Mouse (Mus musculus): Measurements from ENCODE around the gene Tnrc6b. TPM values are rescaled to one million over a fixed set of nuclear protein-coding genes. Genes with fewer than 3 reads are reported as not detected.
A peak's percentile ranks its signal among the peaks of the same experiment; 100 is the strongest.

Gene Tnrc6b
- polyA plus RNA-seq, 1 experiment from 2014 or later = 21.2 TPM

- no peaks in the 10 kb centered on the region for H3K9me3 ChIP-seq (replicated peaks; ENCODE audit: control insufficient read depth, low read length)
- no peak for ATAC-seq (replicated peaks; ENCODE audit: extremely low read depth, insufficient read depth, low FRiP score)
These were observed 69.1 kb downstream of the Tnrc6b start for GRCm38 (mm10) chr15:80780154-80780751.

GRCm38 (mm10) chr15:80781218-80781806 lies 70.2 kb downstream of the Tnrc6b start:
- WGBS = 84% methylated on average over 5 of the region's 5 CpGs
- Histone ChIP-seq H3K36me3 (ENCODE audit: control insufficient read depth, insufficient read depth) (no peaks in the 10 kb centered on the region), H3K9ac (ENCODE audit: low read length) (no peak overlapping the region), H3K4me3 (ENCODE audit: low read length) (no peak overlapping the region), H3K27ac (ENCODE audit: low read length) (no peak overlapping the region), H3K27me3 (ENCODE audit: control insufficient read depth, insufficient read depth, low read length) (no peaks in the 10 kb centered on the region), H3K4me1 (ENCODE audit: control insufficient read depth, insufficient read depth, low read length) (peaks cover 14% of the 10 kb centered on the region), H3K9me3 (replicated peaks; ENCODE audit: control insufficient read depth, low read length) (no peaks in the 10 kb centered on the region), H3K4me2 (ENCODE audit: low read depth, low read length) (no peak overlapping the region)
- no peak for ATAC-seq (replicated peaks; ENCODE audit: extremely low read depth, insufficient read depth, low FRiP score)

More at GRCm38 (mm10) chr15:80780154-80780751, 69.1 kb downstream of the Tnrc6b start:
- no peak overlapping the region for H3K27ac ChIP-seq (ENCODE audit: low read length)
- no peaks in the 10 kb centered on the region for H3K27me3 ChIP-seq (ENCODE audit: control insufficient read depth, insufficient read depth, low read length)
- no peaks in the 10 kb centered on the region for H3K36me3 ChIP-seq (ENCODE audit: control insufficient read depth, insufficient read depth)
- 72% methylated on average over 5 of the region's 5 CpGs for WGBS
- H3K9ac ChIP-seq (ENCODE audit: low read length) = no peak overlapping the region
- peaks cover 12% of the 10 kb centered on the region for H3K4me1 ChIP-seq (ENCODE audit: control insufficient read depth, insufficient read depth, low read length)
- H3K4me2 ChIP-seq (ENCODE audit: low read depth, low read length) = no peak overlapping the region
- H3K4me3 ChIP-seq (ENCODE audit: low read length) = no peak overlapping the region

- WGBS = 31% methylated on average over 7 of the region's 7 CpGs
- Histone ChIP-seq H3K4me2 (ENCODE audit: low read depth, low read length) (peak overlapping the region; percentile 24), H3K9ac (ENCODE audit: low read length) (0 out of 2 replicates have a peak overlapping the region, but pooled peaks have one; percentile 36), H3K9me3 (replicated peaks; ENCODE audit: control insufficient read depth, low read length) (no peaks in the 10 kb centered on the region), H3K27ac (ENCODE audit: low read length) (peak overlapping the region; percentile 64), H3K36me3 (ENCODE audit: control insufficient read depth, insufficient read depth) (no peaks in the 10 kb centered on the region), H3K4me1 (ENCODE audit: control insufficient read depth, insufficient read depth, low read length) (peaks cover 14% of the 10 kb centered on the region), H3K27me3 (ENCODE audit: control insufficient read depth, insufficient read depth, low read length) (no peaks in the 10 kb centered on the region), H3K4me3 (ENCODE audit: low read length) (peak overlapping the region; percentile 23)
- peak; percentile 41; the same call in 1 of the 2 replicates for ATAC-seq (replicated peaks; ENCODE audit: extremely low read depth, insufficient read depth, low FRiP score)
These were observed 73.4 kb downstream of the Tnrc6b start for GRCm38 (mm10) chr15:80784553-80784971.

- H3K36me3 ChIP-seq (ENCODE audit: control insufficient read depth, insufficient read depth) = no peaks in the 10 kb centered on the region
- peaks cover 14% of the 10 kb centered on the region for H3K4me1 ChIP-seq (ENCODE audit: control insufficient read depth, insufficient read depth, low read length)
- H3K9me3 ChIP-seq (replicated peaks; ENCODE audit: control insufficient read depth, low read length) = no peaks in the 10 kb centered on the region
- no peaks in the 10 kb centered on the region for H3K27me3 ChIP-seq (ENCODE audit: control insufficient read depth, insufficient read depth, low read length)
- no peak overlapping the region for H3K27ac ChIP-seq (ENCODE audit: low read length)
- no peak overlapping the region for H3K9ac ChIP-seq (ENCODE audit: low read length)
- H3K4me3 ChIP-seq (ENCODE audit: low read length) = no peak overlapping the region
- ATAC-seq (replicated peaks; ENCODE audit: extremely low read depth, insufficient read depth, low FRiP score) = no peak
- no peak overlapping the region for H3K4me2 ChIP-seq (ENCODE audit: low read depth, low read length)
- WGBS = 69% methylated on average over 1 of the region's 1 CpGs
These were observed 74.6 kb downstream of the Tnrc6b start for GRCm38 (mm10) chr15:80785699-80786098.

- Histone ChIP-seq H3K27ac (ENCODE audit: low read length) (no peak overlapping the region), H3K9me3 (replicated peaks; ENCODE audit: control insufficient read depth, low read length) (no peaks in the 10 kb centered on the region), H3K4me3 (ENCODE audit: low read length) (no peak overlapping the region), H3K36me3 (ENCODE audit: control insufficient read depth, insufficient read depth) (no peaks in the 10 kb centered on the region), H3K9ac (ENCODE audit: low read length) (no peak overlapping the region), H3K27me3 (ENCODE audit: control insufficient read depth, insufficient read depth, low read length) (no peaks in the 10 kb centered on the region), H3K4me2 (ENCODE audit: low read depth, low read length) (no peak overlapping the region), H3K4me1 (ENCODE audit: control insufficient read depth, insufficient read depth, low read length) (peaks cover 14% of the 10 kb centered on the region)
- 91% methylated on average over 4 of the region's 4 CpGs for WGBS
- ATAC-seq (replicated peaks; ENCODE audit: extremely low read depth, insufficient read depth, low FRiP score) = no peak
These were observed 76.6 kb downstream of the Tnrc6b start for GRCm38 (mm10) chr15:80787746-80788145.

- Histone ChIP-seq H3K27ac (ENCODE audit: low read length) (no peak overlapping the region), H3K4me2 (ENCODE audit: low read depth, low read length) (no peak overlapping the region), H3K9me3 (replicated peaks; ENCODE audit: control insufficient read depth, low read length) (no peaks in the 10 kb centered on the region), H3K36me3 (ENCODE audit: control insufficient read depth, insufficient read depth) (no peaks in the 10 kb centered on the region), H3K4me3 (ENCODE audit: low read length) (no peak overlapping the region), H3K4me1 (ENCODE audit: control insufficient read depth, insufficient read depth, low read length) (peaks cover 4% of the 10 kb centered on the region), H3K9ac (ENCODE audit: low read length) (no peak overlapping the region), H3K27me3 (ENCODE audit: control insufficient read depth, insufficient read depth, low read length) (no peaks in the 10 kb centered on the region)
- no peak for ATAC-seq (replicated peaks; ENCODE audit: extremely low read depth, insufficient read depth, low FRiP score)
- 69% methylated on average over 3 of the region's 3 CpGs for WGBS
These were observed 81.4 kb downstream of the Tnrc6b start for GRCm38 (mm10) chr15:80792556-80792955.

GRCm38 (mm10) chr15:80795076-80795475 lies 84.0 kb downstream of the Tnrc6b start:
- H3K27ac ChIP-seq (ENCODE audit: low read length) = no peak overlapping the region
- WGBS = 86% methylated on average over 1 of the region's 1 CpGs
- H3K4me3 ChIP-seq (ENCODE audit: low read length) = no peak overlapping the region
- H3K9me3 ChIP-seq (replicated peaks; ENCODE audit: control insufficient read depth, low read length) = no peaks in the 10 kb centered on the region
- no peaks in the 10 kb centered on the region for H3K27me3 ChIP-seq (ENCODE audit: control insufficient read depth, insufficient read depth, low read length)
- no peak overlapping the region for H3K4me2 ChIP-seq (ENCODE audit: low read depth, low read length)
- no peak overlapping the region for H3K9ac ChIP-seq (ENCODE audit: low read length)
- no peaks in the 10 kb centered on the region for H3K36me3 ChIP-seq (ENCODE audit: control insufficient read depth, insufficient read depth)
- no peak for ATAC-seq (replicated peaks; ENCODE audit: extremely low read depth, insufficient read depth, low FRiP score)
- H3K4me1 ChIP-seq (ENCODE audit: control insufficient read depth, insufficient read depth, low read length) = peaks cover 7% of the 10 kb centered on the region

- Histone ChIP-seq H3K27ac (ENCODE audit: low read length) (peak overlapping the region; percentile 95), H3K4me2 (ENCODE audit: low read depth, low read length) (peak overlapping the region; percentile 84), H3K9me3 (replicated peaks; ENCODE audit: control insufficient read depth, low read length) (no peaks in the 10 kb centered on the region), H3K27me3 (ENCODE audit: control insufficient read depth, insufficient read depth, low read length) (no peaks in the 10 kb centered on the region), H3K36me3 (ENCODE audit: control insufficient read depth, insufficient read depth) (no peaks in the 10 kb centered on the region), H3K4me3 (ENCODE audit: low read length) (peak overlapping the region; percentile 75), H3K4me1 (ENCODE audit: control insufficient read depth, insufficient read depth, low read length) (peaks cover 22% of the 10 kb centered on the region), H3K9ac (ENCODE audit: low read length) (peak overlapping the region; percentile 76)
- under 1% methylated on average over 6 of the region's 6 CpGs for WGBS
- ATAC-seq (replicated peaks; ENCODE audit: extremely low read depth, insufficient read depth, low FRiP score) = peak; percentile 74
These were observed 86.6 kb downstream of the Tnrc6b start for GRCm38 (mm10) chr15:80797757-80798156.

GRCm38 (mm10) chr15:80798367-80799073 lies 87.4 kb downstream of the Tnrc6b start:
- Histone ChIP-seq H3K27me3 (ENCODE audit: control insufficient read depth, insufficient read depth, low read length) (no peaks in the 10 kb centered on the region), H3K27ac (ENCODE audit: low read length) (peak overlapping the region; percentile 95), H3K36me3 (ENCODE audit: control insufficient read depth, insufficient read depth) (no peaks in the 10 kb centered on the region), H3K4me1 (ENCODE audit: control insufficient read depth, insufficient read depth, low read length) (peaks cover 25% of the 10 kb centered on the region), H3K4me3 (ENCODE audit: low read length) (peak overlapping the region; percentile 75), H3K4me2 (ENCODE audit: low read depth, low read length) (peak overlapping the region; percentile 84), H3K9me3 (replicated peaks; ENCODE audit: control insufficient read depth, low read length) (no peaks in the 10 kb centered on the region), H3K9ac (ENCODE audit: low read length) (peak overlapping the region; percentile 84)
- under 1% methylated on average over 17 of the region's 17 CpGs for WGBS
- ATAC-seq (replicated peaks; ENCODE audit: extremely low read depth, insufficient read depth, low FRiP score) = peak; percentile 90
